Comparison of ENCODE assay signal across 24 mouse cellular contexts in the genomic region with DNA sequence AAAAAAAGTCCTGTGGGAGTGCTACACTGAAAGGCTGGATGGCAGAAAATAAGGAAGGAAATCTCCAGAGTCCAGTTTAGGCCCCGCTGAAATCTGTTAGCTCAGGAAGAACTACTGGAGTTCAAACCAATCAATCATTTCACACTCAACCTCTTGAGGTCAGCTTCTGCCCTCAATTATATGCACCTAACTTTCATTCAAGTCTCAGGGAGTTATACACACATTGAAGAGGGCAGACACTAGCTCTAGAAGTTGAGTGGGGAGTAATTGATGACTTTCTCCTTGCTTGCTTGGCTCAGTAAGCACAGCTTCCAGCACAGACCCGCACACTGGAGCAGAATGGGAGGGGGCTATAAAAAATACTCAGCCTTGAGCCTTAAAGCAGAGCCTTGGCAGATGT.
DNase-seq lines count a peak whose midpoint lies in the region; ATAC-seq and TF ChIP-seq lines count a peak whose summit lies in the region.
"Had no signal": no experiment of that assay in that cellular context is flagged by ENCODE, and none has a peak within 500 bp of the region (broad histone marks: within the 10 kb centered on the region; RNA-seq: fewer than 3 reads in every experiment).

No protein-coding gene starts in this region.

- TF ChIP-seq POLR2A in brain, embryonic 14.5 days (IDR thresholded peaks at IDR 0.05; ENCODE audit: borderline replicate concordance, extremely low read depth, insufficient read depth, insufficient read length, poor library complexity, severe bottlenecking) = no peak
- TF ChIP-seq POLR2A in heart, adult 2 months (IDR thresholded peaks at IDR 0.05; ENCODE audit: insufficient read depth, low read depth, low read length) = no peak

- TF ChIP-seq CTCF in lung, embryonic 14.5 days (IDR thresholded peaks at IDR 0.05; ENCODE audit: low read depth) = no peak
- TF ChIP-seq CTCF in brain, embryonic 14.5 days (IDR thresholded peaks at IDR 0.05; ENCODE audit: borderline replicate concordance, extremely low read depth, insufficient read depth, insufficient read length) = no peak
- no peak for TF ChIP-seq CTCF in heart, adult 2 months (IDR thresholded peaks at IDR 0.05)

- no peaks in the 10 kb centered on the region for H3K27me3 ChIP-seq in kidney, embryonic 14.5 days (ENCODE audit: control insufficient read depth, insufficient read depth, low read length)
- H3K27me3 ChIP-seq in lung, embryonic 14.5 days (ENCODE audit: insufficient read depth, low read length) = no peaks in the 10 kb centered on the region
- no peaks in the 10 kb centered on the region for H3K27me3 ChIP-seq in heart, adult 2 months (ENCODE audit: control insufficient read depth, insufficient read depth, low read length)
- H3K27me3 ChIP-seq: embryonic facial prominence, embryonic 12.5 days; forebrain, embryonic 12.5 days; heart, embryonic 13.5 days; hindbrain, embryonic 15.5 days had no signal

- intact Hi-C loops in heart, adult 2 months (cut with DNase I) = no loop called here

- no peaks in the 10 kb centered on the region for H3K9me3 ChIP-seq in kidney, embryonic 14.5 days (ENCODE audit: control insufficient read depth, low read length)
- no peaks in the 10 kb centered on the region for H3K9me3 ChIP-seq in lung, embryonic 14.5 days (ENCODE audit: low read depth, low read length)
- H3K9me3 ChIP-seq: embryonic facial prominence, embryonic 12.5 days; forebrain, embryonic 12.5 days; heart, embryonic 13.5 days; hindbrain, embryonic 15.5 days had no signal

- no peaks in the 10 kb centered on the region for H3K36me3 ChIP-seq in kidney, embryonic 14.5 days (ENCODE audit: control insufficient read depth, insufficient read depth, low read length)
- H3K36me3 ChIP-seq in lung, embryonic 14.5 days (ENCODE audit: insufficient read depth) = no peaks in the 10 kb centered on the region
- no peaks in the 10 kb centered on the region for H3K36me3 ChIP-seq in heart, adult 2 months (ENCODE audit: control insufficient read depth, insufficient read depth, low read length)
- H3K36me3 ChIP-seq: embryonic facial prominence, embryonic 12.5 days; forebrain, embryonic 12.5 days; G1E; heart, embryonic 13.5 days; hindbrain, embryonic 15.5 days had no signal

- no peak overlapping the region for H3K9ac ChIP-seq in kidney, embryonic 14.5 days (ENCODE audit: low read depth, low read length)
- no peak overlapping the region for H3K9ac ChIP-seq in lung, embryonic 14.5 days
- no peak overlapping the region for H3K9ac ChIP-seq in heart, adult 2 months (ENCODE audit: low read depth, low read length)
- H3K9ac ChIP-seq: embryonic facial prominence, embryonic 12.5 days; forebrain, embryonic 12.5 days; heart, embryonic 13.5 days; hindbrain, embryonic 15.5 days had no signal

- no peaks in the 10 kb centered on the region for H3K79me2 ChIP-seq in heart, adult 2 months (replicated peaks; ENCODE audit: control insufficient read depth, insufficient read depth, low read length)

- TF ChIP-seq EP300 in heart, adult 2 months (IDR thresholded peaks at IDR 0.05; ENCODE audit: insufficient read depth, low read depth, low read length) = no peak

- H3K27ac ChIP-seq in kidney, embryonic 14.5 days (ENCODE audit: low read depth, low read length) = no peak overlapping the region
- H3K27ac ChIP-seq in lung, embryonic 14.5 days (ENCODE audit: low read depth) = no peak overlapping the region
- no peak overlapping the region for H3K27ac ChIP-seq in heart, adult 2 months
- H3K27ac ChIP-seq: embryonic facial prominence, embryonic 12.5 days; forebrain, embryonic 12.5 days; gastrocnemius, adult 2 months; heart, embryonic 13.5 days; hindbrain, embryonic 15.5 days had no signal

- DNase-seq in kidney, postnatal 4 days = no peak
- DNase-seq in lung, embryonic 14.5 days = peak; percentile 2
- DNase-seq in lung, postnatal 4 days = no peak
- DNase-seq in brain, embryonic 14.5 days (ENCODE audit: low read depth) = peak; percentile 8
- DNase-seq in embryo, embryonic 11.5 days (ENCODE audit: low read depth, low spot score) = peak; percentile 29
- no peak for DNase-seq in thymus, postnatal 36 days
- DNase-seq in heart, adult 2 months = no peak
- DNase-seq: adrenal gland, adult 8-10 months; adrenal gland, postnatal 36 days; B cell, adult 2 months; cerebellum, adult 11 months; cerebellum, adult 8-10 months; cerebellum, postnatal 14 days; gastrocnemius, adult 2 months; gastrocnemius, postnatal 25 days; heart, postnatal 36 days had no signal

- 19% methylated on average over 2 of the region's 2 CpGs for WGBS in kidney, embryonic 14.5 days
- 4% methylated on average over 2 of the region's 2 CpGs for WGBS in lung, embryonic 14.5 days
- 76% methylated on average over 2 of the region's 2 CpGs for WGBS in heart, adult 2 months

- ATAC-seq in kidney, embryonic 14.5 days (ENCODE audit: low FRiP score, low TSS enrichment) = peak; percentile 95
- no peak for ATAC-seq in lung, embryonic 14.5 days (ENCODE audit: insufficient read depth)
- ATAC-seq: CD4-positive, CD25-positive, alpha-beta regulatory T cell, adult 4 months; forebrain, embryonic 16.5 days had no signal

- no peak overlapping the region for H3K4me2 ChIP-seq in kidney, embryonic 14.5 days (replicated peaks; ENCODE audit: low read depth, low read length)
- H3K4me2 ChIP-seq in lung, embryonic 14.5 days = no peak overlapping the region
- H3K4me2 ChIP-seq: embryonic facial prominence, embryonic 12.5 days; forebrain, embryonic 12.5 days; heart, embryonic 13.5 days; hindbrain, embryonic 15.5 days had no signal

- H3K4me3 ChIP-seq in kidney, embryonic 14.5 days (ENCODE audit: low read length) = no peak overlapping the region
- no peak overlapping the region for H3K4me3 ChIP-seq in lung, embryonic 14.5 days (ENCODE audit: low read depth, low read length)
- no peak overlapping the region for H3K4me3 ChIP-seq in heart, adult 2 months
- H3K4me3 ChIP-seq: embryonic facial prominence, embryonic 12.5 days; forebrain, embryonic 12.5 days; gastrocnemius, adult 2 months; heart, embryonic 13.5 days; hindbrain, embryonic 15.5 days had no signal

- no peaks in the 10 kb centered on the region for H3K4me1 ChIP-seq in kidney, embryonic 14.5 days (ENCODE audit: control insufficient read depth, insufficient read depth, low read length)
- H3K4me1 ChIP-seq in lung, embryonic 14.5 days (ENCODE audit: insufficient read depth) = no peaks in the 10 kb centered on the region
- H3K4me1 ChIP-seq in heart, adult 2 months (ENCODE audit: control insufficient read depth, insufficient read depth, low read length) = no peaks in the 10 kb centered on the region
- H3K4me1 ChIP-seq: embryonic facial prominence, embryonic 12.5 days; forebrain, embryonic 12.5 days; heart, embryonic 13.5 days; hindbrain, embryonic 15.5 days had no signal

Comparison
In these comparisons a context has a peak if more than half of its experiments do, and no peak if none do; other contexts are left out.
1. DNase-seq: peak in lung, embryonic 14.5 days (single experiment), brain, embryonic 14.5 days (single experiment) and embryo, embryonic 11.5 days (single experiment); none in kidney, postnatal 4 days (0 of 2), lung, postnatal 4 days (0 of 2), thymus, postnatal 36 days (0 of 2) and heart, adult 2 months (0 of 2).